Mouse (Mus musculus) embryonic stem cell, embryonic (primary cell): ENCODE measurements at regions not wholly inside any gene's neighbourhood (a gene's known extent, or its start where the extent isn't known, plus 50 kb on each side); places are given as distances from the start of the nearest gene placed in this dataset.

Source experiments
- CTCF ChIA-PET, 4 experiments: fragments of 300-600 bp in 2 of 4; fragments of 350-600 bp in 2 of 4; sonication (Branson Sonifier 250); formaldehyde crosslinking; loops; one replicate each; lab custom pipeline; 2022; ENCODE audit warnings: inconsistent platforms in 2 of 4; lab: Charles Lee
- POLR2A ChIA-PET, 4 experiments: fragments of 300-600 bp in 2 of 4; fragments of 350-600 bp in 2 of 4; sonication (Branson Sonifier 250); formaldehyde crosslinking; loops; one replicate each; lab custom pipeline; 2022; ENCODE audit warnings: antibody characterized with exemption in 4 of 4, inconsistent platforms in 1 of 4; lab: Charles Lee

- ChIA-PET CTCF (interaction anchor here in 2 of 4 experiments (0.6 to 0.7 kb wide), 4 partner anchors 59 to 248 kb away, joined by 3 to 4 read pairs (median 3); no protein-coding TSS in a partner anchor), POLR2A (no interaction called here)
Observed at GRCm38 (mm10) chr13:52153576-52153975, 307.1 kb downstream of the Gadd45g start.

GRCm38 (mm10) chr13:52154111-52154843, 307.8 kb downstream of the Gadd45g start:
- ChIA-PET POLR2A (interaction anchor here in 1 of 4 experiments (1.3 kb wide), 1 partner anchor 68 kb away, joined by 3 read pairs; no protein-coding TSS in a partner anchor), CTCF (interaction anchor here in 1 of 4 experiments (0.5 to 0.6 kb wide), 2 partner anchors 54 to 127 kb away, joined by 3 to 7 read pairs; no protein-coding TSS in a partner anchor)

DNA sequence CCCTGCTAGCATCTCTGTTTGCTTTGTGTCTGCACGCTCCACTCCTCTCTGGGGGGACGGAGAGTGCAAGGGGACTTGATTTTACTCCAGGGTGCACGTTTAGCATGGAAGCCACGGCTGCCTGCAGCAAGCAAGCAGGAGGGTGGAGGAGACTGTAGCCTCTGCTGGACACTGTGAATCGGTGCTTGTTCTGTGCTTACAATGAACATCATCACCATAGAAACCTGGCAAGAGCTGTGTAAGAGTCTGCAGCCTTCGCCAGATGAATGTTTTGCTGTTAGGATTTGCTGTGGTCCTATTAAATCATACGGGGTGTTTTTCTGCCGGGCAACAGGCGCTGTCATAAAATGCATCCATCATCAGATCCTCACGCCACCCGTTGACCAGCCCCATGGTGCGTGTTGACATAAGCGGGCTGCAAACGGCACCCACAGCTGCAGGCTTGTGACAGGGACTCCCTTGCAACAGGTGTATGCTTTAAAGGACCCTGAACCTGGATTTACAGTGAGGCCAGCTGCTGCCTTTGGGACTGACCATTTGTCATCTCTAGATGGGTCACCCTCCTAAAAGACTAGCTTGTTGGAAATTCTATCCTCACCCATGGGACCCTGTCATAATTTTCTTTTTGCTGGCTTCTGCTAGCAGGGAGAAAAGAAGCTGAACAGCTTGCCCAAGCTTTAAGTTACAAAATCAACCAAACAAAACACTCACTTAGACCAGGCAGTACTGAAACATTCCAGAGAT, 308.5 kb downstream of the Gadd45g start:
- POLR2A ChIA-PET: interaction anchor here in 2 of 4 experiments (0.7 to 1.3 kb wide), 2 partner anchors 67 to 188 kb away, joined by 3 read pairs; no protein-coding TSS in a partner anchor
- CTCF ChIA-PET: no interaction called here

GRCm38 (mm10) chr13:52155588-52156086, 309.2 kb downstream of the Gadd45g start:
- ChIA-PET POLR2A (interaction anchor here in 2 of 4 experiments (0.7 to 1.3 kb wide), 2 partner anchors 66 to 189 kb away, joined by 3 read pairs; no protein-coding TSS in a partner anchor), CTCF (no interaction called here)

GRCm38 (mm10) chr13:52162676-52163075, 316.2 kb downstream of the Gadd45g start:
- POLR2A ChIA-PET: no interaction called here
- CTCF ChIA-PET: no interaction called here

GRCm38 (mm10) chr13:52165531-52165930, 319.1 kb downstream of the Gadd45g start:
- ChIA-PET POLR2A (no interaction called here), CTCF (no interaction called here)

DNA sequence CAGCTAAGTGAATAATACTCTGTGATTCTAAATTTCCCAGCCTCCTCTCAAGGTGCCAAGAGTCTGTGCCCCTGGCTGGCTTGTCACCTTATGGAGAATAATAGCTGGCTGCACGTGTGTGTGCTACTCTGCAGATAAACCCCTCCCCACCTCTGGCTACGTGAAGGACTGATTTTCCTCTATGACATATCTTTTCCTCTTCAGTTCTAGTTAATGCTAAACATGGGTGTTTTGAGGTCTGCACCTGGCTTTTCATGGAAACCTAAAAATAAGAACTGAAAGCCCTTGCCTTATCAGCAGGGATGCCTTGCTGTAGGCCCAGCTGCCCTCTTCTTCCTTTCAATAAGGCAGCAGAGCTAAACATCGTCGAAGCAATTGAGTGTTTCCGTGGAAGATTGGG, 321.5 kb downstream of the Gadd45g start:
- ChIA-PET POLR2A (no interaction called here), CTCF (interaction anchor here in 1 of 4 experiments (0.7 kb wide), 1 partner anchor 293 kb away, joined by 4 read pairs; no protein-coding TSS in a partner anchor)

DNA sequence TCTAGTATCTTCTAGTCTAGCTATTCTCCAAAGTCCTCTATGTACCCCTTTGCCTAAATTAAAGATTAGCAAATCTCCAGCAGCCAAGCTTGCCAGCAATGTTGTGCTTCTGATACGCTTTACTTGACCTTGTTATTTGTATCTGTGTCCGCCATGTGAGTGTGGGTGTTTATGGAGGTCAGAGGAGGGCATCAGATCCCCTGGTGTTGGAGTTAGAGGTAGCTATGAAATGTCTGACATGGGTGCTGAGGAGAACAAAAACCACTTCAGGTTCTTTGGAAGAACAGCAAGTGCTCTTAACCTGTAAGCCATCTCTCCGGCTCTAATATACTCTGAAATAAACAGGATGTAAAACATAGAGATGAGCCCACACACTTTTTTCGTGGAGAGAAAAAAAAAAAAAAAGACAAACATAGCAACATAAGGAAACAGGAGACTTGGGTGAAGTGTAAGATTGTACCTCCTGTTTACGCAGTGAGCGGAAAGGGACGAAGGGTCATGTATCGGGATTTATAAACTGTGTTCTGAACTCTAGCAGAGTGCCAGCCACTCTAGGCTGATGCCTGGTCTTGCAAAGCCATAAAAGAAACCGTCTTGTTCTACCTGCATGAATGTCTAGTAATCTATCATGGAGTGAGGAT, 326.3 kb downstream of the Gadd45g start:
- ChIA-PET POLR2A (no interaction called here), CTCF (no interaction called here)

GRCm38 (mm10) chr13:52175665-52176064, 329.2 kb downstream of the Gadd45g start:
- POLR2A ChIA-PET: interaction anchor here in 1 of 4 experiments (1.4 kb wide), 1 partner anchor 14 kb away, joined by 3 read pairs; no protein-coding TSS in a partner anchor
- CTCF ChIA-PET: no interaction called here

- POLR2A ChIA-PET: interaction anchor here in 1 of 4 experiments (1.3 kb wide), 1 partner anchor 9 kb away, joined by 5 read pairs; no protein-coding TSS in a partner anchor
Observed at GRCm38 (mm10) chr13:52179977-52180376, 333.5 kb downstream of the Gadd45g start.

DNA sequence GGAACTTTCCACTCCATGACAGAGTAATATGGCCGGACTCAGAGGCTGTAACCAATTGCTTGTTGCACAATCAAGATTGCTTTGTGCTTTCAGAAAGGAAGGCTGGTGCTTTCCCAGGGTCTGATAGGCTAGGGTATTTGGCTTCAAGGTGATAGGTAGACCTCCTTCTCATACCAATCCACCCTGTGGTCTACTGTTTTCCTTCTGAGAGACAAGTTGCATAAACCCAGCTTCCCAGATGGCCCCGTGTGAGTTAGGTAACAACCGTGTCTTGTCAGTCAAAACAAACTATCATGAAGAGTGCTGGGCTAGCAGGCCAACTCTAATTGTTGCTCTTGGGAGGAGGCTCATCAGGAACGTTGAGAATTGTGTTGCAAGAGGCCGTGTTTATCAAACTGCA, 337.2 kb downstream of the Gadd45g start:
- CTCF ChIA-PET: no interaction called here
- POLR2A ChIA-PET: interaction anchor here in 1 of 4 experiments (1.2 kb wide), 1 partner anchor 41 kb away, joined by 3 read pairs; no protein-coding TSS in a partner anchor

More at GRCm38 (mm10) chr13:52179977-52180376, 333.5 kb downstream of the Gadd45g start:
- CTCF ChIA-PET: no interaction called here

GRCm38 (mm10) chr13:52185574-52185973, 339.1 kb downstream of the Gadd45g start:
- CTCF ChIA-PET: interaction anchor here in 1 of 4 experiments (0.6 to 0.7 kb wide), 2 partner anchors 169 to 245 kb away, joined by 3 to 4 read pairs; no protein-coding TSS in a partner anchor
- POLR2A ChIA-PET: interaction anchor here in 1 of 4 experiments (0.6 kb wide), 1 partner anchor 17 kb away, joined by 3 read pairs; no protein-coding TSS in a partner anchor

GRCm38 (mm10) chr13:52187841-52188604, 341.5 kb downstream of the Gadd45g start:
- ChIA-PET CTCF (interaction anchor here in 2 of 4 experiments (0.6 to 1.9 kb wide), 4 partner anchors 19 to 791 kb away, joined by 3 to 10 read pairs (median 5); no protein-coding TSS in a partner anchor), POLR2A (interaction anchor here in 3 of 4 experiments (0.5 to 2.8 kb wide), 12 partner anchors 7 to 357 kb away, joined by 3 to 19 read pairs (median 4); no protein-coding TSS in a partner anchor)

GRCm38 (mm10) chr13:52188605-52189003, 342.1 kb downstream of the Gadd45g start:
- CTCF ChIA-PET: interaction anchor here in 2 of 4 experiments (0.6 to 1.9 kb wide), 2 partner anchors 19 to 34 kb away, joined by 6 to 10 read pairs; no protein-coding TSS in a partner anchor
- POLR2A ChIA-PET: interaction anchor here in 3 of 4 experiments (0.5 to 2.8 kb wide), 15 partner anchors 8 to 357 kb away, joined by 3 to 19 read pairs (median 5); partner anchors contain the start of gene Gadd45g (in 1 of the 3)

DNA sequence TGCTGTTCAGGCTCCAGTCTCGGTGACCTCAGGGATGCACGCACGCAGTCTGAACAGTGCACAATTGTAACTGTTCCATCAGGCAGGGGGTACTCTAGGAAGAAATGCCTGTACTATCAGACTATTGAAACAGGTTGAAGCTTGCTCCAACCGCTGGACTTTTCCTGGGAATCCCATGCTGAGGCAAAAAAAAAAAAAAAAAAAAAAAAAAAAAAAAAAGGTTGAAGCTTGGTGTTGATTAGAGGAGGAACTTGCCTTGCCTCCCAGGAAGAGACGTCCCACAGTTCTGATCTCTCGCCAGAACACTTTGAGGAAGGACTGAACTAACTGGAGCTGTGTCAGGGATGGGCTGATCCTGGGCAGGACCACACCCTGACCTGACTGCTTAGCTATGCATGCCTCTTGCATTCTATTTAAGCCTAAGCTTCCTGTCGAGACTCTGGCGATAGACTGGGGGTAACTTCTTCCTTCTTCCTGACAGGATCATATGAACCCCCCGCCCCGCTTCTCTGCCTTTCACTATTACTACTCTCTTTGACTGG, 341.6 kb downstream of the Diras2 start:
- ChIA-PET CTCF (interaction anchor here (0.5 to 1.9 kb wide), 17 partner anchors 12 to 1495 kb away, joined by 3 to 11 read pairs (median 6); no protein-coding TSS in a partner anchor), POLR2A (interaction anchor here (0.6 to 2.8 kb wide), 41 partner anchors 8 to 1284 kb away, joined by 3 to 19 read pairs (median 3); partner anchors contain the start of gene Gadd45g (in 1 of the 4))

GRCm38 (mm10) chr13:52190256-52190655, 340.8 kb downstream of the Diras2 start:
- ChIA-PET POLR2A (interaction anchor here (0.6 to 2.8 kb wide), 20 partner anchors 8 to 541 kb away, joined by 3 to 19 read pairs (median 4); partner anchors contain the start of gene Gadd45g (in 1 of the 4)), CTCF (interaction anchor here in 2 of 4 experiments (1.2 to 1.9 kb wide), 3 partner anchors 32 to 63 kb away, joined by 4 to 10 read pairs (median 8); no protein-coding TSS in a partner anchor)
